Mouse (Mus musculus) myocyte (in vitro differentiated cells): ENCODE data around the gene Tchh. TPM values are rescaled to one million over a fixed set of nuclear protein-coding genes. Genes with fewer than 3 reads are reported as not detected.

Experiments used
- H3K27me3 ChIP-seq: one replicate; pipeline ENCODE4 v1.6.1; 2011; ENCODE audit not compliant: control insufficient read depth, insufficient read depth, insufficient read length
- H3K36me3 ChIP-seq: one replicate; pipeline ENCODE4 v1.6.1; 2011; ENCODE audit not compliant: control insufficient read depth, insufficient read depth
- H3K4me2 ChIP-seq: one replicate; pipeline ENCODE4 v1.6.1; 2011; ENCODE audit warnings: low read depth, control low read depth
- H3K4me3 ChIP-seq: one replicate; pipeline ENCODE4 v1.5.1; 2011; ENCODE audit warnings: mild to moderate bottlenecking, control low read depth, moderate library complexity
- H3K79me2 ChIP-seq: one replicate; pipeline ENCODE4 v1.6.1; 2011; ENCODE audit not compliant: control insufficient read depth, insufficient read depth
- H3ac ChIP-seq: one replicate; pipeline ENCODE4 v1.6.1; 2011; ENCODE audit not compliant: control insufficient read depth, insufficient read length
- CEBPB ChIP-seq: IDR thresholded peaks from 2 replicates; pipeline ENCODE4 v1.6.1; 2011; ENCODE audit warnings: mild to moderate bottlenecking, moderate library complexity; ENCODE audit not compliant: poor library complexity, insufficient read depth, severe bottlenecking
- E2F4 ChIP-seq: IDR thresholded peaks from one replicate; pipeline ENCODE4 v1.6.1; 2011; ENCODE audit warnings: mild to moderate bottlenecking, control low read depth, moderate library complexity; ENCODE audit not compliant: insufficient read depth
- MAX ChIP-seq: IDR thresholded peaks from one replicate; pipeline ENCODE4 v1.6.1; 2011; ENCODE audit warnings: low read depth, mild to moderate bottlenecking, control low read depth
- MYOD1 ChIP-seq, 3 experiments: IDR thresholded peaks; one replicate each; pipeline ENCODE4 v1.6.1; 2011; ENCODE audit warnings: control low read depth in 2 of 3, low read depth in 2 of 3, mild to moderate bottlenecking in 2 of 3, moderate library complexity in 1 of 3; ENCODE audit not compliant: insufficient read length in 2 of 3, control insufficient read depth in 1 of 3
- MYOG ChIP-seq, 3 experiments: IDR thresholded peaks; one replicate each; pipeline ENCODE4 v1.6.1; 2011; ENCODE audit warnings: control low read depth in 2 of 3, low read depth in 2 of 3, mild to moderate bottlenecking in 2 of 3; ENCODE audit not compliant: insufficient read length in 2 of 3, control insufficient read depth in 1 of 3, insufficient read depth in 1 of 3
- POLR2A ChIP-seq: IDR thresholded peaks from one replicate; pipeline ENCODE4 v1.6.1; 2011; ENCODE audit warnings: low read depth, mild to moderate bottlenecking, control low read depth, moderate library complexity; ENCODE audit not compliant: insufficient read length
- POLR2AphosphoS2 ChIP-seq: IDR thresholded peaks from one replicate; pipeline ENCODE4 v1.6.1; 2011; ENCODE audit warnings: low read depth, control low read depth; ENCODE audit not compliant: insufficient read length
- REST ChIP-seq: IDR thresholded peaks from one replicate; pipeline ENCODE4 v1.6.1; 2011; ENCODE audit warnings: mild to moderate bottlenecking, control low read depth, moderate library complexity; ENCODE audit not compliant: insufficient read depth, insufficient read length
- SRF ChIP-seq: IDR thresholded peaks from one replicate; pipeline ENCODE4 v1.6.1; 2011; ENCODE audit warnings: low read depth; ENCODE audit not compliant: control insufficient read depth, insufficient read length
- TCF12 ChIP-seq: IDR thresholded peaks from one replicate; pipeline ENCODE4 v1.6.1; 2011; ENCODE audit warnings: mild to moderate bottlenecking, control low read depth; ENCODE audit not compliant: poor library complexity, insufficient read depth, severe bottlenecking
- TCF3 ChIP-seq: IDR thresholded peaks from one replicate; pipeline ENCODE4 v1.6.1; 2011; ENCODE audit warnings: low read depth, control low read depth; ENCODE audit not compliant: insufficient read length
- USF1 ChIP-seq: IDR thresholded peaks from one replicate; pipeline ENCODE4 v1.6.1; 2011; ENCODE audit warnings: low read depth, mild to moderate bottlenecking, control low read depth, moderate library complexity
- polyA plus RNA-seq: library from polyadenylated mRNA; unstranded; fragments of >200 nt; fragmentation: generic; extraction: Trizol; gene quantifications from one replicate; pipeline ENCODE4 v1.2.1, GENCODE M21; 2012; ENCODE audit warnings: missing spikeins

Gene Tchh
- polyA plus RNA-seq, 1 experiment: 0.05 TPM

DNA sequence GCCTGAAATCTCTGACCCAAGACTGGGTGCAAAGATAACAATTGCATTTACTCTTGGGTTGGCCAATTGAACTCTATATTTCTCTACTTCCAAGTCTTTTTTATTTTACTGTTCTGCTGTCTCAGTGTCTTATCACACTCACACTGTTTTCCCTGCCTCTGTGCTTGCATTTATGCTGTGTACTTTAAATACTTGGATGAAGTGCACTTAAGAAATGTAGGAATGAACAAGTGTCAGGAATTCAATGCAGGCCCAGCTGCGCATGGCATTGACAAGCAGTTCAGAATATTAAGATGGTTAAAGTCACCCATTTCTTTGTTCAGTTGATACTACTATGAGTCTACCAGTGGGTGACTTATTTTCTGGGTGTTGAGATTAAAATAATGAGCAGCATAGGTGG, 37.9 kb downstream of the Tchh start:
- TF ChIP-seq SRF (no peak), REST (no peak), USF1 (no peak), MYOD1 (IDR thresholded peaks at IDR 0.05; ENCODE audit: control insufficient read depth in 1 of 3, insufficient read length in 2 of 3, low read depth in 2 of 3) (no peak), TCF3 (no peak), POLR2AphosphoS2 (no peak), E2F4 (no peak), POLR2A (no peak), MYOG (IDR thresholded peaks at IDR 0.05; ENCODE audit: control insufficient read depth in 1 of 3, insufficient read depth in 1 of 3, insufficient read length in 2 of 3, low read depth in 2 of 3) (no peak), MAX (no peak), CEBPB (no peak), TCF12 (no peak)

DNA sequence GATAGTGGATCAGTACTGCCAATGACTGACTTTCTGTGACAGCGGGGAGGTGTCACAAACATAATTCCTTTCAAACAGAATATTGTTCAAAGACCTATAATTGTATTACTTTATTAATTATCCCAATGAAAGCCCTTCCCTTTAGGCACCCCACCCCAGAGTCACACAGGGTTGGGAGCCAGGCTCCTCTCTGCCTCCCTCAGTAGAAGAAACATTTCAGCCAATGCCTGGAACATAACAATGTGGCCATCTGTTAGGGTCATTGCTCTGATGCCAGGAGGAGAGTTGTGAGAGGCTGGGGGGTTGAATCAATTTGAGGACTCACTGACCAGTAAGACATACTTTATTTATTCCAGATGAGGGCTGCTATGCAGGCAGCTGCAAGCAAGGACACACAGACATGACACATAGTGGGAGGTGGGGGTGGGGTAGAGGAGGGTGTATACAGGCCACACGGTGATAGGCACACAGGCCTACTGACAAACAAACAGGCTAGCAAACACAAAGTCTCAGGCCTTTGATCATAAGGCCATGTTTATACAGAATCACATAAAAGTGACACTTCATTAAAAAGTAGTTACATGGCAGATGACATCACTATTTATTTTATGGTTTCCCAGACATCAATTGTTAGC, 40.0 kb downstream of the Tchh start:
- H3K4me2 ChIP-seq: no peak overlapping the region
- no peaks in the 10 kb centered on the region for H3K27me3 ChIP-seq
- no peak for TF ChIP-seq MYOD1 (IDR thresholded peaks at IDR 0.05; ENCODE audit: control insufficient read depth in 1 of 3, insufficient read length in 2 of 3, low read depth in 2 of 3)
- no peak for TF ChIP-seq POLR2A
- H3K79me2 ChIP-seq: no peaks in the 10 kb centered on the region
- H3K4me3 ChIP-seq: no peak overlapping the region
- H3ac ChIP-seq: no peak overlapping the region
- no peaks in the 10 kb centered on the region for H3K36me3 ChIP-seq

More for the DNA sequence above, 37.9 kb downstream of the Tchh start:
- no peaks in the 10 kb centered on the region for H3K36me3 ChIP-seq
- no peaks in the 10 kb centered on the region for H3K27me3 ChIP-seq
- H3ac ChIP-seq: no peak overlapping the region
- H3K4me3 ChIP-seq: no peak overlapping the region
- H3K4me2 ChIP-seq: no peak overlapping the region
- H3K79me2 ChIP-seq: no peaks in the 10 kb centered on the region

DNA sequence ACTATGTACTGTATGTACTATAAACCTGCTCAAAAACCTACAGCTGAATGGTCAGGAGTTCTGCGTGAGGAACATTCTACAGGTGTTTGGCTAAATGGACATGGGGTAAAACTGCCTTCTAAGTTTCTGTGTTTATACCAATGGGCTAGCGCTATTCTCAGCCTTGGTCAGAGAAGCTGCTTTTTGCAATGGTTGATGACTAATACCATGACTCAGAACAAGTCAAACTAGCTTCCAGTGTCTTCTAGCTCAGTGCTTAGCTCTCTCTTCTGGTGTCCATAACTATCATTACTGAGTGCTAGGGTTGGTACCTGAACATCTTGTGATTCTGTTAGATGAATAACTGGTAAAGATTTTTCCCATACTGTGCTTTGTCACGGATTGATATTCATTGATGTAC, 43.5 kb downstream of the Tchh start:
- no peak for TF ChIP-seq USF1
- TF ChIP-seq MYOD1 (IDR thresholded peaks at IDR 0.05; ENCODE audit: control insufficient read depth in 1 of 3, insufficient read length in 2 of 3, low read depth in 2 of 3): no peak
- TF ChIP-seq E2F4: no peak
- no peak for TF ChIP-seq MYOG (IDR thresholded peaks at IDR 0.05; ENCODE audit: control insufficient read depth in 1 of 3, insufficient read depth in 1 of 3, insufficient read length in 2 of 3, low read depth in 2 of 3)
- TF ChIP-seq MAX: no peak
- TF ChIP-seq CEBPB: 0 out of 2 replicates have a peak, but pooled peaks have one; percentile 3
- TF ChIP-seq TCF12: no peak
- TF ChIP-seq POLR2AphosphoS2: no peak
- no peak overlapping the region for H3K4me3 ChIP-seq
- no peak overlapping the region for H3ac ChIP-seq
- no peaks in the 10 kb centered on the region for H3K27me3 ChIP-seq
- no peaks in the 10 kb centered on the region for H3K36me3 ChIP-seq
- no peak overlapping the region for H3K4me2 ChIP-seq
- no peaks in the 10 kb centered on the region for H3K79me2 ChIP-seq

DNA sequence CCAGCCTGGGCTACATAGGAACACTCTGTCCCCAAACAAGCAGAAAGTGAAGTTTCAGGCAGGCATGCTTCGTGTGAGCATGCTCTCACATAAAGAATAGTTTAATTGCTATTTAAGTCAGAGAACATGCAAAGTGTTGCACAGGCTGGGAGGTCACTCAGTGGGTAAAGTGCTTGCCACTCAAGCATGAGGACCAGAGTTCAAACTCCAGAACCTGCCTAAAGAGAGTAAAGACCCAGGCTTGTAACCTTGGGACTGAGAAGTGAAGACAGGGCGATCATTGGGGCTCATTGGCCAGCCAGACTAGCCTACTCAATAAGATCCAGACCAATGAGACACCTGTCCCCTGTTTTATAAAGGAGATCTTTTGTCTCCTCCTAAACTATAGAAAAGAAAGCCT, 46.4 kb downstream of the Tchh start:
- TF ChIP-seq TCF3 (no peak), REST (no peak), CEBPB (no peak), E2F4 (no peak), MYOD1 (IDR thresholded peaks at IDR 0.05; ENCODE audit: control insufficient read depth in 1 of 3, insufficient read length in 2 of 3, low read depth in 2 of 3) (no peak), POLR2AphosphoS2 (no peak), SRF (no peak), USF1 (no peak), MYOG (IDR thresholded peaks at IDR 0.05; ENCODE audit: control insufficient read depth in 1 of 3, insufficient read depth in 1 of 3, insufficient read length in 2 of 3, low read depth in 2 of 3) (no peak), MAX (no peak), TCF12 (no peak), POLR2A (no peak)
- H3K36me3 ChIP-seq: no peaks in the 10 kb centered on the region
- H3K4me2 ChIP-seq: no peak overlapping the region
- no peak overlapping the region for H3ac ChIP-seq
- H3K27me3 ChIP-seq: no peaks in the 10 kb centered on the region
- H3K4me3 ChIP-seq: no peak overlapping the region
- H3K79me2 ChIP-seq: no peaks in the 10 kb centered on the region

DNA sequence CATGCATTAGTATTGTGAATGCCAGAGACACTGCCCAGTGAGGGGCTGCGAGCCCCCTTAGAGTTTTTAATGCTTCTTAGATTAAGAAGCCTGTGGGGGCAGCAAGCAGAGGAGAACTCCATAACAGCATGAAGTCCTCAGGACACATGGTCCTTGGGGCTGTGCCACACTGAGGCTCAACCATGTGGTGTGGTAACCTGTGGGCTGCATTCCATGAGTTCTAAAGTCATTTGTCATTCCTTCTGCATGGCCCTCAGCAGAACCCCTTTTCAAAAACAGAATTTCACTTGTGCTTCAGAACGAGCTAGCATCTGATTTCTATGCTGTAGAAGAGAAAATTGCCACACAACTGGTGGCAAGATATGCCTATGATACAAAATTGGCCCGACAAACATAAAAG, 50.0 kb downstream of the Tchh start:
- H3K79me2 ChIP-seq: no peaks in the 10 kb centered on the region
- H3K36me3 ChIP-seq: no peaks in the 10 kb centered on the region
- H3K27me3 ChIP-seq: no peaks in the 10 kb centered on the region
- TF ChIP-seq CEBPB (no peak), MAX (no peak), POLR2AphosphoS2 (no peak), MYOG (IDR thresholded peaks at IDR 0.05; ENCODE audit: control insufficient read depth in 1 of 3, insufficient read depth in 1 of 3, insufficient read length in 2 of 3, low read depth in 2 of 3) (no peak), MYOD1 (IDR thresholded peaks at IDR 0.05; ENCODE audit: control insufficient read depth in 1 of 3, insufficient read length in 2 of 3, low read depth in 2 of 3) (no peak), USF1 (no peak), REST (no peak), TCF3 (no peak), TCF12 (no peak), E2F4 (no peak), SRF (no peak), POLR2A (no peak)
- H3K4me3 ChIP-seq: no peak overlapping the region
- no peak overlapping the region for H3ac ChIP-seq
- H3K4me2 ChIP-seq: no peak overlapping the region
